Mouse (Mus musculus) splenic B cell, adult 2 months (primary cell): ENCODE results near the gene Tgfb3.

Experiments
- DNase-seq: peaks from one replicate; pipeline ENCODE4 v3.0.0-alpha.2; 2011; ENCODE audit warnings: low read depth, low spot score
- H3K27me3 ChIP-seq: 2 replicates; pipeline ENCODE4 v1.6.1; 2012; ENCODE audit warnings: mild to moderate bottlenecking, low read length, moderate library complexity, mixed read lengths; ENCODE audit not compliant: control insufficient read depth, poor library complexity, insufficient read depth, severe bottlenecking
- H3K36me3 ChIP-seq: 2 replicates; pipeline ENCODE4 v1.6.1; 2012; ENCODE audit warnings: mild to moderate bottlenecking, low read length, moderate library complexity, mixed read lengths; ENCODE audit not compliant: control insufficient read depth, poor library complexity, insufficient read depth, severe bottlenecking

Gene Tgfb3

GRCm38 (mm10) chr12:86007377-86007776, 71.5 kb downstream of the Tgfb3 start:
- Histone ChIP-seq H3K36me3 (no peaks in the 10 kb centered on the region), H3K27me3 (no peaks in the 10 kb centered on the region; the same call in 1 of the 2 replicates)
- no peak for DNase-seq
